Mouse (Mus musculus) thymus, adult 2 months (tissue): ENCODE measurements at regions not wholly inside any gene's neighbourhood (a gene's known extent, or its start where the extent isn't known, plus 50 kb on each side); places are given as distances from the start of the nearest gene placed in this dataset.

Source experiments
- CTCF ChIP-seq: fragments of 200-500 bp; IDR thresholded peaks from 2 replicates; pipeline ENCODE4 v1.5.1; 2012; ENCODE audit warnings: mild to moderate bottlenecking, control low read depth, low read length, moderate library complexity, borderline replicate concordance; ENCODE audit not compliant: control insufficient read depth, poor library complexity, insufficient read depth; ENCODE audit errors: extremely low read depth
- POLR2A ChIP-seq: fragments of 200-500 bp; IDR thresholded peaks from 2 replicates; pipeline ENCODE4 v1.6.1; 2012; ENCODE audit warnings: mild to moderate bottlenecking, low read length, control low read depth, moderate library complexity; ENCODE audit not compliant: control insufficient read depth, poor library complexity, insufficient read depth; ENCODE audit errors: extremely low read depth

DNA sequence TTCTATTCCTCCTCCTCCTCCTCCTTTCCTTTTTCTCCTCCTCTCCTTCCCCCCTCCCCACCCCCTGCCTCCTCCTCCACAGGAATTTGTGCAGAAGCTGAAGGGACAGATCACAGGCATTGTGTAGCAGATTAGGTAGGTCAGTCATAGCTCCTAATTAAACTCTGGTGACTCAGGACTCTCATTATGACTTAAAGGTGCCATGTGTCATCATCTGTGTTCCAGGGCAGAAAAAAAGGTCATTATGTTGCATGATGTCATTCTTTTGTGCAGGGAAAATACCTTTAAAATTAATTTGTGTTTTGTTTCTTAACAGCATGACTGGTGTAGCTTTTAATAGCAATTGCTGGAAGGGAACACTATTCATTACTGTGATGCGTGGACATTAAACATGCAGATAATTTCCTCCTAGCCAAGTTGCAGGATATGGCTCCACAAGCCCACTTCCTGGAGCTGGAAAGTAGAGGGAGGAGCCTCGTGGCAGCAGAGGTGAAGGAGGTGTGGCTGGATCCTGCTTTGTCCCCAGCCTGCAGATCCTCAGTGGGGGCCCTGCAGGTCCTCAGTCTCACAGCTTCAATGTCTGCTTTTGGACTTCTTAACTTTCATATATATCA, 62.4 kb upstream of the Jazf1 start:
- TF ChIP-seq CTCF (no peak), POLR2A (no peak)
